Comparison of ENCODE assay signal across 18 mouse cellular contexts in the genomic region with DNA sequence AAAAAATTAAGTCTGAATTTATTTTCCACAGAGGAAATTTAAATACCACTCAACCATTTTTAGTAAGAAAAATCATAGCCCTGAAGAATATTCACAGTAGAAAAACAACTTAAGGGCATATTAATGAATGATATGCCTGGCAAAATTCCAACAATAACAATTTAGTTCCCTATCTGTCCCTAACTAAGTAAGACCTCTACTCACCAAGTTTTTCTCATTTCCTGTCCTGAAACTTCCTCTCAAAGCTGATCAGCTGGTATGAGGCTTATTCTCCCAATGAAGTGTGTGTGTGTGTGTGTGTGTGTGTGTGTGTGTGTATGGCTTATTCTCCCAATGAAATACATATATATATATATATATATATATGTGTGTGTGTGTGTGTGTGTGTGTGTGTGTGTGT.
A peak's percentile ranks its signal among the peaks of the same experiment; 100 is the strongest.
DNase-seq lines count a peak whose midpoint lies in the region; ATAC-seq and TF ChIP-seq lines count a peak whose summit lies in the region.
"Had no signal": no experiment of that assay in that cellular context is flagged by ENCODE, and none has a peak within 500 bp of the region (broad histone marks: within the 10 kb centered on the region; RNA-seq: fewer than 3 reads in every experiment).

No protein-coding gene starts in this region.

- H3K9ac ChIP-seq in embryonic facial prominence, embryonic 14.5 days (ENCODE audit: low read depth, low read length) = no peak overlapping the region
- no peak overlapping the region for H3K9ac ChIP-seq in kidney, postnatal 0 days (ENCODE audit: low read depth, low read length)
- no peak overlapping the region for H3K9ac ChIP-seq in lung, postnatal 0 days (replicated peaks; ENCODE audit: low read depth)
- H3K9ac ChIP-seq: forebrain, embryonic 15.5 days; heart, embryonic 15.5 days; hindbrain, embryonic 14.5 days had no signal

- no peak for TF ChIP-seq EP300 in lung, postnatal 0 days (IDR thresholded peaks at IDR 0.05)

- no peak for ATAC-seq in embryonic facial prominence, embryonic 14.5 days (ENCODE audit: low read depth)
- no peak for ATAC-seq in kidney, postnatal 0 days (replicated peaks; ENCODE audit: low FRiP score, low read depth)
- ATAC-seq in lung, postnatal 0 days = no peak
- ATAC-seq: forebrain, embryonic 15.5 days had no signal

- TF ChIP-seq CTCF in kidney, postnatal 0 days (IDR thresholded peaks at IDR 0.05; ENCODE audit: low read depth) = no peak
- no peak for TF ChIP-seq CTCF in lung, postnatal 0 days (IDR thresholded peaks at IDR 0.05)

- peak; percentile 34 for DNase-seq in embryonic facial prominence, embryonic 14.5 days (ENCODE audit: low spot score)
- DNase-seq in embryonic facial prominence, embryonic 10.5 days (ENCODE audit: low spot score) = no peak
- DNase-seq in kidney, postnatal 0 days (ENCODE audit: low spot score) = peak; percentile 74
- DNase-seq in kidney, adult 8-10 months = no peak
- DNase-seq in lung, postnatal 0 days (ENCODE audit: low spot score) = peak; percentile 49
- no peak for DNase-seq in lung, postnatal 14 days
- no peak for DNase-seq in right cerebral cortex, postnatal 25 days
- DNase-seq: adrenal gland, adult 2 months; adrenal gland, postnatal 25 days; cerebellum, adult 2 months; cerebellum, postnatal 10 days; gastrocnemius, postnatal 36 days; heart, adult 18-20 months; heart, postnatal 14 days had no signal

- 0 out of 2 replicates have a peak, but pooled peaks cover 5% of the 10 kb centered on the region for H3K36me3 ChIP-seq in embryonic facial prominence, embryonic 14.5 days (ENCODE audit: control insufficient read depth, insufficient read depth, low read length)
- H3K36me3 ChIP-seq in embryonic facial prominence, embryonic 10.5 days (replicated peaks) = peaks cover under 1% of the 10 kb centered on the region; the same call in 1 of the 2 replicates
- H3K36me3 ChIP-seq in kidney, postnatal 0 days (ENCODE audit: insufficient read depth, low read length) = no peaks in the 10 kb centered on the region
- no peaks in the 10 kb centered on the region for H3K36me3 ChIP-seq in lung, postnatal 0 days (ENCODE audit: insufficient read depth, low read length)
- H3K36me3 ChIP-seq: forebrain, embryonic 15.5 days; heart, embryonic 15.5 days had no signal

- no peak overlapping the region for H3K4me3 ChIP-seq in embryonic facial prominence, embryonic 14.5 days (ENCODE audit: low read depth, low read length)
- H3K4me3 ChIP-seq in embryonic facial prominence, embryonic 10.5 days = no peak overlapping the region
- no peak overlapping the region for H3K4me3 ChIP-seq in kidney, postnatal 0 days (replicated peaks; ENCODE audit: low read depth, low read length)
- no peak overlapping the region for H3K4me3 ChIP-seq in lung, postnatal 0 days (ENCODE audit: low read depth, low read length)
- H3K4me3 ChIP-seq: forebrain, embryonic 15.5 days; heart, embryonic 15.5 days had no signal

- no peak overlapping the region for H3K4me2 ChIP-seq in embryonic facial prominence, embryonic 14.5 days (ENCODE audit: low read depth, low read length)
- no peak overlapping the region for H3K4me2 ChIP-seq in kidney, postnatal 0 days (ENCODE audit: low read length)
- no peak overlapping the region for H3K4me2 ChIP-seq in lung, postnatal 0 days (replicated peaks; ENCODE audit: low read depth, low read length)
- H3K4me2 ChIP-seq: forebrain, embryonic 15.5 days; heart, embryonic 11.5 days; heart, embryonic 15.5 days; hindbrain, embryonic 14.5 days had no signal

- H3K9me3 ChIP-seq in embryonic facial prominence, embryonic 14.5 days (ENCODE audit: control insufficient read depth, low read length) = no peaks in the 10 kb centered on the region
- no peaks in the 10 kb centered on the region for H3K9me3 ChIP-seq in embryonic facial prominence, embryonic 10.5 days
- H3K9me3 ChIP-seq in kidney, postnatal 0 days (replicated peaks; ENCODE audit: low read length) = no peaks in the 10 kb centered on the region
- H3K9me3 ChIP-seq in lung, postnatal 0 days (ENCODE audit: low read length) = no peaks in the 10 kb centered on the region
- H3K9me3 ChIP-seq: forebrain, embryonic 15.5 days; heart, embryonic 15.5 days had no signal

- no peak overlapping the region for H3K27ac ChIP-seq in embryonic facial prominence, embryonic 14.5 days (replicated peaks; ENCODE audit: low read depth, low read length)
- no peak overlapping the region for H3K27ac ChIP-seq in embryonic facial prominence, embryonic 10.5 days (replicated peaks)
- no peak overlapping the region for H3K27ac ChIP-seq in kidney, postnatal 0 days
- H3K27ac ChIP-seq in lung, postnatal 0 days (ENCODE audit: low read length) = no peak overlapping the region
- H3K27ac ChIP-seq: forebrain, embryonic 15.5 days; hindbrain, embryonic 14.5 days had no signal

- no peaks in the 10 kb centered on the region for H3K27me3 ChIP-seq in embryonic facial prominence, embryonic 14.5 days (replicated peaks; ENCODE audit: control insufficient read depth, insufficient read depth, low read length)
- H3K27me3 ChIP-seq in embryonic facial prominence, embryonic 10.5 days (replicated peaks; ENCODE audit: low read depth, poor library complexity, severe bottlenecking) = no peaks in the 10 kb centered on the region
- no peaks in the 10 kb centered on the region for H3K27me3 ChIP-seq in kidney, postnatal 0 days (ENCODE audit: insufficient read depth, low read length)
- no peaks in the 10 kb centered on the region for H3K27me3 ChIP-seq in lung, postnatal 0 days (replicated peaks; ENCODE audit: insufficient read depth, low read length)
- H3K27me3 ChIP-seq: forebrain, embryonic 15.5 days; heart, embryonic 15.5 days had no signal

- no peaks in the 10 kb centered on the region for H3K4me1 ChIP-seq in embryonic facial prominence, embryonic 14.5 days (ENCODE audit: control insufficient read depth, insufficient read depth, low read length)
- peaks cover 13% of the 10 kb centered on the region for H3K4me1 ChIP-seq in embryonic facial prominence, embryonic 10.5 days
- peaks cover 12% of the 10 kb centered on the region; the same call in 1 of the 2 replicates for H3K4me1 ChIP-seq in kidney, postnatal 0 days (replicated peaks; ENCODE audit: insufficient read depth, low read length)
- H3K4me1 ChIP-seq in lung, postnatal 0 days (ENCODE audit: insufficient read depth, low read depth, low read length) = peaks cover 12% of the 10 kb centered on the region; the same call in 1 of the 2 replicates

Comparison
In these comparisons a context has a peak if more than half of its experiments do, and no peak if none do; other contexts are left out.
1. DNase-seq: peak in embryonic facial prominence, embryonic 14.5 days (single experiment), kidney, postnatal 0 days (single experiment) and lung, postnatal 0 days (single experiment); none in embryonic facial prominence, embryonic 10.5 days (single experiment), kidney, adult 8-10 months (0 of 2), lung, postnatal 14 days (single experiment) and right cerebral cortex, postnatal 25 days (single experiment).